Mouse (Mus musculus) megakaryocyte, embryonic 14.5 days (primary cell): ENCODE data around the gene Jmjd6.

Experiments used
- FLI1 ChIP-seq: IDR thresholded peaks from 2 replicates; pipeline ENCODE4 v1.6.1; 2012; ENCODE audit warnings: low read length, inconsistent platforms, mixed read lengths
- GATA1 ChIP-seq: IDR thresholded peaks from 3 replicates; pipeline ENCODE4 v1.6.1; 2012; ENCODE audit warnings: mixed read lengths, low read length, inconsistent platforms, borderline replicate concordance

DNA sequence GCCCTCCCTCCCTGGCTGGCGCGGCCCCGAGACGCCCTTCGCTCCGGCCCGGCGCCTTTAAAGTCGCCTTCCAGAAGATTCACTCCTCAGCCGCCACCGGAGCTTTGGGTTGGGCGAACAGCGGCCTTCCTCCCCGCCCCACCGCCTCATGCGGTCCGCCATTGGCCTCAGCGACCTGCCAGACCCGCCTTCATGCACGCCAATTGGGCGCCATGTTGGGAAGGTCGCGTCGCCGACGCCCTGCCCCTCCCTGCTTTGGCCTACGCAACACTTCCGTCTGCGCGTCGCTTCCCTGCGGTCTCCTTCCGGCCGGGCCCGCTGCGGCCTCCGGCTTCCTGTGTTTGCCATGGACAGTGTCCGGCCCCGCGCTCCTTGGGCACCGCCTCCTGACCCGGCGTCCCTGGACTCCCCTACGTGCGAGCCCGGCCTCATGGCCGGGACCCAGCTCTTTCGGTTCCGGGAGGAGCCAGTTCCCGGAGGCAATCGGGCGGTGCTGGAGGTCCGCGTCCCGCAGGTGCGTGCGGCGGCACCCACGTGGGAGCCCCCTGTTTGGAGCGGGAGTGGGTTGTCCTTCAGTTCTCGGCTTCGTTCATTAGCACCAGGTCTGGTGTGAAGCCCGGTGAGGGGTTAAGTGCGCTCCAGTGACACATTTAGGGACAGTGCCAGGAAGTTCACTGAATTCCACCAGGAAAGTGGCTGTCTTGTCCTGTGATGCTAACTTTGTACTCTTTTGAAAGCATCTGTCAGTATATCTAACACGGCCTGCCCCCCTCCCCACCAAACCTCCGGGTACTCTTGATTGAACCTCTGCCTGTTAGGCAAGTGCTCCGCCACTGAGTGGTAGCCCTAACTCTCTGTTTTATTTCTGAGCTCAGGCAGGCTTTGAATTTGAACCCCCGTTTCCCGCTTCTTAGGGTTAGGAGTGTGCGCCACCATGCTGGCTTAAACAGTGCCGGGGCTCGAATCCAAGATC is at the start of gene Jmjd6, which contains the start of gene Mettl23:
- TF ChIP-seq GATA1 (no peak), FLI1 (peak; percentile 83)
